ENCODE assay signal across 8 mouse cellular contexts in the genomic region with DNA sequence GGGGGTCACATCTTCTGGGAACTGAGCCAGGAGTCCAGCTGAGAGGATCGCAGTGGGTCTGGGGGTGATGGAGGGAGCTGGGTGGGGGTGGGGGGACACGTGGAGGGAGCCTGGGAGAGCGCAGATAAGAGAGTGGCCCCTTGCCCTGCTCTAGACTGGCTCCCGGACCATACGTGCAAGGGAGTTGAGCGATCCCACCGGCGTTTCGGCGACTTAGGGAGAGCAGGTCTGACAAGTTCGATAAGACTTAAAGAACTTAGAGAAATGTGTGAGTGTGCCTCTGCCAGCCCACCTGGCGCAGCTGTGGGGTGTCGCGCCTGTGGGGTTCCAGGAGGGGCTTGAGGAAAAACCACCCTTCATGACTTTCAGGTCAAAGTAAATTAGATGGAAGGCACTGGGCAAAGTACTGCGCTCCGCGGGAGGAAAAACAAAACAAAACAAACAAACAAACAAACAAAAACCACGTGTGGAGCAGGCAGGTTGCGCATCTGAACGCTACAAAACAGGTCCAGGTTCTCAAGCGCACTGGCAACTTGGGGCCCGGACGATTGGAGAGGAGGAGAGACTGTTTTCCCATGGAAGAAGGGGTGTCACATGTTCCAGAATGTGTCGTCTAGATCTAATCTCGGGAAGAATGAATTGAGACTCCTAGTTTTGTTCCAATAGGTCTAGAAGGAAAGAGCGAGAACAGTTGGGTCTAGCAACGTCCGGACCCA. TPM values are rescaled to one million over a fixed set of nuclear protein-coding genes. Genes with fewer than 3 reads are reported as not detected.
A peak's percentile ranks its signal among the peaks of the same experiment; 100 is the strongest.
DNase-seq lines count a peak whose midpoint lies in the region; ATAC-seq and TF ChIP-seq lines count a peak whose summit lies in the region.

No protein-coding gene starts in this region.

- H3K9me3 ChIP-seq in kidney, embryonic 14.5 days (ENCODE audit: control insufficient read depth, low read length), result no peaks in the 10 kb centered on the region
- no peaks in the 10 kb centered on the region for H3K9me3 ChIP-seq in heart, embryonic 16.5 days (replicated peaks; ENCODE audit: control insufficient read depth, low read length)
- no peaks in the 10 kb centered on the region for H3K9me3 ChIP-seq in liver, embryonic 13.5 days (replicated peaks)

- intact Hi-C loops in left cerebral cortex, postnatal 4 days (cut with DNase I), result no loop called here

- TF ChIP-seq CTCF in small intestine, adult 2 months (IDR thresholded peaks at IDR 0.05; ENCODE audit: extremely low read depth, insufficient read length, insufficient replicate concordance, low read depth, low read length), result no peak

- no peak for TF ChIP-seq POLR2A in small intestine, adult 2 months (IDR thresholded peaks at IDR 0.05; ENCODE audit: low read depth, low read length)

- no peak overlapping the region for H3K27ac ChIP-seq in kidney, embryonic 14.5 days (ENCODE audit: low read depth, low read length)
- H3K27ac ChIP-seq in heart, embryonic 16.5 days (ENCODE audit: low read length), result peak overlapping the region; percentile 88
- no peak overlapping the region for H3K27ac ChIP-seq in liver, embryonic 13.5 days
- peak overlapping the region; percentile 77; the same call in 1 of the 2 replicates for H3K27ac ChIP-seq in small intestine, adult 2 months (ENCODE audit: insufficient read depth, low read depth, low read length)

- peak overlapping the region; percentile 24 for H3K9ac ChIP-seq in kidney, embryonic 14.5 days (ENCODE audit: low read depth, low read length)
- peak overlapping the region; percentile 79 for H3K9ac ChIP-seq in heart, embryonic 16.5 days (ENCODE audit: low read length)
- peak overlapping the region; percentile 72 for H3K9ac ChIP-seq in liver, embryonic 13.5 days

- H3K27me3 ChIP-seq in kidney, embryonic 14.5 days (ENCODE audit: control insufficient read depth, insufficient read depth, low read length), result peaks cover 12% of the 10 kb centered on the region; the same call in 1 of the 2 replicates
- H3K27me3 ChIP-seq in heart, embryonic 16.5 days (ENCODE audit: control insufficient read depth, insufficient read depth, low read length), result no peaks in the 10 kb centered on the region
- H3K27me3 ChIP-seq in liver, embryonic 13.5 days, result peaks cover 13% of the 10 kb centered on the region
- no peaks in the 10 kb centered on the region for H3K27me3 ChIP-seq in small intestine, adult 2 months (ENCODE audit: control insufficient read depth, insufficient read depth, low read length)

- H3K4me2 ChIP-seq in kidney, embryonic 14.5 days (replicated peaks; ENCODE audit: low read depth, low read length), result peak overlapping the region; percentile 99
- H3K4me2 ChIP-seq in heart, embryonic 16.5 days (ENCODE audit: low read depth, low read length), result peak overlapping the region; percentile 97
- peak overlapping the region; percentile 84 for H3K4me2 ChIP-seq in liver, embryonic 13.5 days

- 3% methylated on average over 28 of the region's 28 CpGs for WGBS in kidney, embryonic 14.5 days
- WGBS in heart, embryonic 16.5 days, result 5% methylated on average over 28 of the region's 28 CpGs
- WGBS in liver, embryonic 13.5 days (ENCODE audit: insufficient replicate concordance), result 5% methylated on average over 28 of the region's 28 CpGs
- WGBS in small intestine, adult 2 months, result 4% methylated on average over 28 of the region's 28 CpGs

- DNase-seq in kidney, adult 11 months, result no peak
- DNase-seq in brain, embryonic 18.5 days (ENCODE audit: low read depth, low spot score), result peak; percentile 8
- no peak for DNase-seq in liver, embryonic 13.5 days
- DNase-seq in left cerebral cortex, adult 18-20 months (ENCODE audit: low spot score in 2 of 2), result no peak
- DNase-seq in left cerebral cortex, postnatal 4 days, result no peak

- peak; percentile 60; the same call in 1 of the 2 replicates for ATAC-seq in kidney, embryonic 14.5 days (ENCODE audit: low FRiP score, low TSS enrichment)
- ATAC-seq in heart, embryonic 16.5 days (replicated peaks; ENCODE audit: extremely low read depth, insufficient read depth, low FRiP score), result peak; percentile 20; the same call in 1 of the 2 replicates
- peak; percentile 43; the same call in 1 of the 2 replicates for ATAC-seq in liver, embryonic 13.5 days (ENCODE audit: low read depth)

- H3K4me3 ChIP-seq in kidney, embryonic 14.5 days (ENCODE audit: low read length), result peak overlapping the region; percentile 64
- H3K4me3 ChIP-seq in heart, embryonic 16.5 days (ENCODE audit: low read length), result peak overlapping the region; percentile 69
- peak overlapping the region; percentile 71 for H3K4me3 ChIP-seq in liver, embryonic 13.5 days (replicated peaks)
- H3K4me3 ChIP-seq in small intestine, adult 2 months (ENCODE audit: low read depth, low read length), result peak overlapping the region; percentile 93

- peaks cover 6% of the 10 kb centered on the region; the same call in 1 of the 2 replicates for H3K4me1 ChIP-seq in kidney, embryonic 14.5 days (ENCODE audit: control insufficient read depth, insufficient read depth, low read length)
- peaks cover 7% of the 10 kb centered on the region; the same call in 1 of the 2 replicates for H3K4me1 ChIP-seq in heart, embryonic 16.5 days (ENCODE audit: control insufficient read depth, insufficient read depth, low read length)
- peaks cover 26% of the 10 kb centered on the region for H3K4me1 ChIP-seq in liver, embryonic 13.5 days (replicated peaks)
- peaks cover 10% of the 10 kb centered on the region; the same call in 1 of the 2 replicates for H3K4me1 ChIP-seq in small intestine, adult 2 months (ENCODE audit: control insufficient read depth, insufficient read depth, insufficient read length, low read length)

- H3K36me3 ChIP-seq in kidney, embryonic 14.5 days (ENCODE audit: control insufficient read depth, insufficient read depth, low read length), result no peaks in the 10 kb centered on the region
- no peaks in the 10 kb centered on the region for H3K36me3 ChIP-seq in heart, embryonic 16.5 days (ENCODE audit: control insufficient read depth, insufficient read depth)
- no peaks in the 10 kb centered on the region for H3K36me3 ChIP-seq in liver, embryonic 13.5 days
- H3K36me3 ChIP-seq in small intestine, adult 2 months (ENCODE audit: control insufficient read depth, insufficient read depth, low read length), result no peaks in the 10 kb centered on the region

RNA-seq across cellular contexts. Expression of gene Il15ra, which starts 1.1 kb away (rescaled TPM):
- 0.99 and 1.5 TPM in 2 replicates for polyA plus RNA-seq in kidney, embryonic 14.5 days (2014; fragmentation: Nextera tagmentation; extraction: Ambion mirVana)
- 16.0 and 19.2 TPM in 2 replicates for polyA plus RNA-seq in heart, embryonic 16.5 days (2015; fragmentation: Nextera tagmentation; extraction: Ambion mirVana)
- polyA plus RNA-seq in liver, embryonic 13.5 days (2015; fragmentation: Nextera tagmentation; extraction: Ambion mirVana), result 2.7 and 2.8 TPM in 2 replicates
- polyA plus RNA-seq in small intestine, adult 2 months (2012; rRNA removed), result 29.0 and 33.8 TPM in 2 replicates
- total RNA-seq in left cerebral cortex, adult 18-20 months (2021), result 10 to 100 TPM in 1 of 2 experiments, 1 to 10 TPM in 1; 7.4 to 14.0 TPM
- 1 to 10 TPM; 2.0 to 2.2 TPM for total RNA-seq in left cerebral cortex, postnatal 4 days (2021)

Comparison
In these comparisons a context has a peak if more than half of its experiments do, and no peak if none do; other contexts are left out.
1. H3K27ac ChIP-seq: peak in heart, embryonic 16.5 days (single experiment) and small intestine, adult 2 months (single experiment); none in kidney, embryonic 14.5 days (single experiment) and liver, embryonic 13.5 days (single experiment).
2. H3K9ac ChIP-seq: peak in every context shown above with its lines; median percentile 79 in heart, embryonic 16.5 days; 72 in liver, embryonic 13.5 days; 24 in kidney, embryonic 14.5 days.
3. Peak in every context shown above with its lines, with median percentiles within 50 percentile points of each other: ATAC-seq, H3K4me2 ChIP-seq and H3K4me3 ChIP-seq.